Mouse (Mus musculus): Measurements from ENCODE around the gene Fam241b. TPM values are rescaled to one million over a fixed set of nuclear protein-coding genes. Genes with fewer than 3 reads are reported as not detected.

Fam241b gene
- 3.8 TPM for polyA plus RNA-seq (2014; fragmentation: Illumina TruSeq; extraction: RNeasy Lipid Tissue Mini Kit (QIAGEN cat#74804))

DNA sequence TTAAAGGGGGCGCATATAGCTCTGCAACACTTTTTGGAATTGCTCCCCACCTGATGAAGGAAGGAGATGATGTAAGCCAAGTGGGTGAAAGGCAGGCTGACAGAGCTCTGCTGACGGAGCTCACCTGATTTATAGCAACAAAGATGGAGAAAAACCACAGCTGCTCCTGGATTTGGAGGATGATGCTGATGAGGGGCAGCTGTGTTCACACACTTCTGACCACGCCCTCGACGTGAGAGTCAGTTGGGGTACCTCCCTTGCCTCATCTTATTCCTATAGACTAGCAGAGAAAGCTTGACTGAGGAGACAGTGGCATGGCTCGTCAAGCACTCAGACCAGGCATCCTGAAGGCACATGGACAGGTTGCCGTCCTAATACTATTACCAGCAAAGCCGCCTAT lies at the start of gene Fam241b:
TSS of gene Fam241b (minus strand) at position 101 of the 400 bp plus-strand sequence.

GRCm38 (mm10) chr10:62132691-62133281 lies 10.9 kb downstream of the Fam241b start, which contains the start of gene Neurog3:
Gene Neurog3, plus strand, starts transcription at chr10:62133090.

Other genes starting within 250 kb of the Fam241b start
- 1.1 TPM for gene Col13a1, start 164.8 kb downstream of the Fam241b start, polyA plus RNA-seq (2014; fragmentation: Illumina TruSeq; extraction: RNeasy Lipid Tissue Mini Kit (QIAGEN cat#74804))
- not detected for gene Neurog3, start 10.8 kb downstream of the Fam241b start, polyA plus RNA-seq (2014; fragmentation: Illumina TruSeq; extraction: RNeasy Lipid Tissue Mini Kit (QIAGEN cat#74804))
- gene Tspan15, start 87.3 kb upstream of the Fam241b start, polyA plus RNA-seq (2014; fragmentation: Illumina TruSeq; extraction: RNeasy Lipid Tissue Mini Kit (QIAGEN cat#74804)) = 11.9 TPM
- not detected for gene Tacr2, start 108.5 kb upstream of the Fam241b start, polyA plus RNA-seq (2014; fragmentation: Illumina TruSeq; extraction: RNeasy Lipid Tissue Mini Kit (QIAGEN cat#74804))
- gene Hk1, start 236.0 kb upstream of the Fam241b start, polyA plus RNA-seq (2014; fragmentation: Illumina TruSeq; extraction: RNeasy Lipid Tissue Mini Kit (QIAGEN cat#74804)) = 5.1 TPM